In the genomic region with DNA sequence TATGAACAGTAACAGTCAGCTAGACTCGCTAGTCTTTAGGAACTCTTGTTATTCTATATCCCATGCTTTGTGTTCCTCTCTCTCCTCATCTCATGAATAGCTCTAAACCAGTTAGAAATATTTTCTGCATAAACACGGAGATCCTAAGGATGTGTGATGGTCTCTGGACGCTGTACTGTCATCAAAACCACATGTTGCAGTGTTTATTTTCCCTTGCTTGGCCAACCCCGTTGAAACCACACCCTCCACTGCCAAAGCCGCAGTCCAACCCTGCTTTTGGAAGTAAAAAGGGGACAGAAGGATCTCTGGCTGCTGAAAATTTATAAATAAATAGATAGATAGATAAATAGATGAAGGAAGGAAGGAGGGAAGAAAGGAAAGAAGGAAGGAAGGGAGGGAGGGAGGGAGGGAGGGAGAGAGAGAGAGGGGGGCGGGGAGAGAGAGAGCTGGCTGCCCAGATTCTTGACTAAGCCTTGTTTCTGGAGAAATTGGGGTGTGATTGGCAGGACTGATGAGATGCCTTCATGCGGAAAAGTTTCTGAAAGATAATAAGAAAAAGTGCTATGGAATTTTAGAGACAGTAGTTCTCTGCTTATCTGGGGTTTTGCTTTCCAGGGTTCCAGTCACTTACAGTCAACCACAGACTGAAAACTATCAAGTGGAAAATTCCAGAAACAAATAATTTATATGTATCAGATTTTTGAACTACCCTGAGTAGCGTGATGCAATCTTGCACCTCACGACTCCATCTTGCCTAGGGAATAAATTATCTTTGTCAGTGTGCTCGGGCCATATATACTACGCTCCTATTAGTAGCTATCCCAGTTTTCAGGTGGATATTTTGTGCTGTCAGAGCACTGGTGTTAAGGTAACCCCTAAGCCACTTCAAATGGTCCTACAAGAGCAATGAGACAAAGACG, we compare ENCODE assay signal across 19 mouse cellular contexts.
DNase-seq lines count a peak whose midpoint lies in the region; ATAC-seq lines count a peak whose summit lies in the region.
"Had no signal": no experiment of that assay in that cellular context is flagged by ENCODE, and none has a peak within 500 bp of the region (broad histone marks: within the 10 kb centered on the region; RNA-seq: fewer than 3 reads in every experiment).

No protein-coding gene starts in this region.

- H3K27ac ChIP-seq in embryonic facial prominence, embryonic 11.5 days (replicated peaks; ENCODE audit: low read depth, low read length): no peak overlapping the region
- no peak overlapping the region for H3K27ac ChIP-seq in embryonic facial prominence, embryonic 10.5 days (replicated peaks)
- peak overlapping the region; percentile 40; the same call in 1 of the 2 replicates for H3K27ac ChIP-seq in embryonic facial prominence, embryonic 13.5 days
- H3K27ac ChIP-seq: hindbrain, embryonic 10.5 days; left cerebral cortex, adult 2 months; neural tube, embryonic 13.5 days had no signal

- no peaks in the 10 kb centered on the region for H3K36me3 ChIP-seq in embryonic facial prominence, embryonic 11.5 days (replicated peaks; ENCODE audit: control insufficient read depth, insufficient read depth, low read depth, low read length)
- no peaks in the 10 kb centered on the region for H3K36me3 ChIP-seq in embryonic facial prominence, embryonic 10.5 days (replicated peaks)
- H3K36me3 ChIP-seq in embryonic facial prominence, embryonic 13.5 days: no peaks in the 10 kb centered on the region
- H3K36me3 ChIP-seq: hindbrain, embryonic 10.5 days; neural tube, embryonic 13.5 days had no signal

- no peaks in the 10 kb centered on the region for H3K27me3 ChIP-seq in embryonic facial prominence, embryonic 11.5 days (ENCODE audit: control insufficient read depth, insufficient read depth, low read length)
- H3K27me3 ChIP-seq in embryonic facial prominence, embryonic 10.5 days (replicated peaks; ENCODE audit: low read depth, poor library complexity, severe bottlenecking): no peaks in the 10 kb centered on the region
- no peaks in the 10 kb centered on the region for H3K27me3 ChIP-seq in embryonic facial prominence, embryonic 13.5 days
- H3K27me3 ChIP-seq: neural tube, embryonic 13.5 days had no signal

- H3K4me3 ChIP-seq in embryonic facial prominence, embryonic 11.5 days (ENCODE audit: low read depth, low read length): no peak overlapping the region
- H3K4me3 ChIP-seq in embryonic facial prominence, embryonic 10.5 days: no peak overlapping the region
- H3K4me3 ChIP-seq in embryonic facial prominence, embryonic 13.5 days: no peak overlapping the region
- H3K4me3 ChIP-seq: hindbrain, embryonic 10.5 days; left cerebral cortex, adult 2 months; neural tube, embryonic 13.5 days had no signal

- peak; percentile 39 for DNase-seq in embryonic facial prominence, embryonic 11.5 days (ENCODE audit: low spot score)
- DNase-seq in embryonic facial prominence, embryonic 10.5 days (ENCODE audit: low spot score): no peak
- peak; percentile 63 for DNase-seq in 3134 (ENCODE audit: extremely low read depth, insufficient read length, low spot score)
- peak; percentile 67 for DNase-seq in lung, postnatal 10 days
- DNase-seq in thymus, postnatal 0 days (ENCODE audit: low spot score): no peak
- DNase-seq in frontal cortex, adult 2 months (ENCODE audit: extremely low spot score in 1 of 2, low spot score in 1 of 2): no peak
- DNase-seq in heart, postnatal 25 days (ENCODE audit: low spot score): no peak
- DNase-seq: adrenal gland, adult 2 months; cerebellum, adult 8-10 months; gastrocnemius, postnatal 10 days; kidney, adult 2 months; kidney, postnatal 25 days; left cerebral cortex, postnatal 4 days; thymus, postnatal 36 days had no signal

- 63% methylated on average over 12 of the region's 12 CpGs for WGBS in embryonic facial prominence, embryonic 11.5 days
- 72% methylated on average over 12 of the region's 12 CpGs for WGBS in embryonic facial prominence, embryonic 10.5 days
- 48% methylated on average over 12 of the region's 12 CpGs for WGBS in embryonic facial prominence, embryonic 13.5 days

- H3K9me3 ChIP-seq in embryonic facial prominence, embryonic 11.5 days (replicated peaks; ENCODE audit: control insufficient read depth, low read length): no peaks in the 10 kb centered on the region
- no peaks in the 10 kb centered on the region for H3K9me3 ChIP-seq in embryonic facial prominence, embryonic 10.5 days
- no peaks in the 10 kb centered on the region for H3K9me3 ChIP-seq in embryonic facial prominence, embryonic 13.5 days
- H3K9me3 ChIP-seq: hindbrain, embryonic 10.5 days; neural tube, embryonic 13.5 days had no signal

- intact Hi-C loops in heart, postnatal 25 days (cut with DNase I): no loop called here

- ATAC-seq in embryonic facial prominence, embryonic 11.5 days (replicated peaks; ENCODE audit: insufficient number of reproducible peaks, low FRiP score, low TSS enrichment, low read depth): no peak
- no peak for ATAC-seq in embryonic facial prominence, embryonic 13.5 days (ENCODE audit: insufficient number of reproducible peaks, insufficient read depth, low FRiP score, low TSS enrichment, low read depth)

- H3K4me1 ChIP-seq in embryonic facial prominence, embryonic 11.5 days (ENCODE audit: control insufficient read depth, insufficient read depth, low read length): no peaks in the 10 kb centered on the region
- peaks cover 15% of the 10 kb centered on the region for H3K4me1 ChIP-seq in embryonic facial prominence, embryonic 10.5 days
- peaks cover 19% of the 10 kb centered on the region for H3K4me1 ChIP-seq in embryonic facial prominence, embryonic 13.5 days
- H3K4me1 ChIP-seq: neural tube, embryonic 13.5 days had no signal

- H3K9ac ChIP-seq in embryonic facial prominence, embryonic 11.5 days (replicated peaks; ENCODE audit: low read length): no peak overlapping the region
- no peak overlapping the region for H3K9ac ChIP-seq in embryonic facial prominence, embryonic 13.5 days
- H3K9ac ChIP-seq: neural tube, embryonic 13.5 days had no signal

- H3K4me2 ChIP-seq in embryonic facial prominence, embryonic 11.5 days (ENCODE audit: low read depth, low read length): no peak overlapping the region
- H3K4me2 ChIP-seq in embryonic facial prominence, embryonic 13.5 days: peak overlapping the region; percentile 7; the same call in 1 of the 2 replicates
- H3K4me2 ChIP-seq: liver, embryonic 11.5 days; neural tube, embryonic 13.5 days had no signal

Comparison
In these comparisons a context has a peak if more than half of its experiments do, and no peak if none do; other contexts are left out.
1. DNase-seq: peak in embryonic facial prominence, embryonic 11.5 days (single experiment), 3134 (single experiment) and lung, postnatal 10 days (single experiment); none in embryonic facial prominence, embryonic 10.5 days (single experiment), thymus, postnatal 0 days (single experiment), frontal cortex, adult 2 months (0 of 2) and heart, postnatal 25 days (single experiment).